Mouse (Mus musculus) ES-Bruce4 (cell line): ENCODE results near the gene Clca2.

Experiments used
- CTCF ChIP-seq: IDR thresholded peaks from one replicate; pipeline ENCODE4 v1.8.1; 2011; ENCODE audit warnings: low read depth, low read length
- EP300 ChIP-seq: IDR thresholded peaks from 2 replicates; pipeline ENCODE4 v1.6.1; 2011; ENCODE audit warnings: low read depth, low read length; ENCODE audit not compliant: insufficient read depth
- POLR2A ChIP-seq: IDR thresholded peaks from one replicate; pipeline ENCODE4 v1.8.1; 2011; ENCODE audit warnings: low read length; ENCODE audit not compliant: insufficient read depth

- TF ChIP-seq CTCF (no peak), POLR2A (no peak), EP300 (no peak)
Observed at GRCm38 (mm10) chr3:145118254-145119001, 19.2 kb upstream of the Clca2 start, which contains the start of gene Odf2l.
